Mouse (Mus musculus) embryonic facial prominence, embryonic 12.5 days (tissue): ENCODE data around the gene Bax. TPM values are rescaled to one million over a fixed set of nuclear protein-coding genes. Genes with fewer than 3 reads are reported as not detected.
A peak's percentile ranks its signal among the peaks of the same experiment; 100 is the strongest.

Source experiments
- ATAC-seq: fragments of 200-750 bp; cut with Nextera tagmentation; 2 replicates; pipeline ENCODE4 v1.8.0; 2017; ENCODE audit not compliant: insufficient number of reproducible peaks, insufficient read depth, low FRiP score, low TSS enrichment
- H3K27ac ChIP-seq: fragments of 300-500 bp; sonication (generic); 2 replicates; pipeline ENCODE4 v1.5.1; 2016; ENCODE audit warnings: mild to moderate bottlenecking
- H3K27me3 ChIP-seq: fragments of 300-500 bp; sonication (generic); 2 replicates; pipeline ENCODE4 v1.6.1; 2016; ENCODE audit warnings: mild to moderate bottlenecking, moderate library complexity
- H3K36me3 ChIP-seq: fragments of 300-500 bp; sonication (generic); 2 replicates; pipeline ENCODE4 v1.6.1; 2016; ENCODE audit warnings: mild to moderate bottlenecking
- H3K4me1 ChIP-seq: fragments of 300-500 bp; sonication (generic); 2 replicates; pipeline ENCODE4 v1.6.1; 2016
- H3K4me2 ChIP-seq: fragments of 300-500 bp; sonication (generic); replicated peaks from 2 replicates; pipeline ENCODE4 v1.6.1; 2016; ENCODE audit warnings: mild to moderate bottlenecking, moderate library complexity
- H3K4me3 ChIP-seq: fragments of 300-500 bp; sonication (generic); 2 replicates; pipeline ENCODE4 v1.5.1; 2016; ENCODE audit warnings: mild to moderate bottlenecking
- H3K9ac ChIP-seq: fragments of 300-500 bp; sonication (generic); 2 replicates; pipeline ENCODE4 v1.6.1; 2016; ENCODE audit warnings: mild to moderate bottlenecking, moderate library complexity
- H3K9me3 ChIP-seq: fragments of 300-500 bp; sonication (generic); 2 replicates; pipeline ENCODE4 v1.6.1; 2016; ENCODE audit warnings: mild to moderate bottlenecking, moderate library complexity
- WGBS: fragments of 180-500 bp; shearing (Covaris S2); methylation state at CpG from one replicate; pipeline ENCODE4 v1.1.7; 2016; 5-methylcytosine and 5-hydroxymethylcytosine counted together
- polyA plus RNA-seq: library from polyadenylated mRNA; unstranded; fragments of >200 nt; fragmentation: Nextera tagmentation; extraction: Ambion mirVana; gene quantifications from 2 replicates; pipeline ENCODE4 v1.2.1, GENCODE M21; 2016

Bax gene
- polyA plus RNA-seq, 1 experiment from 2014 or later = 224 TPM

- H3K4me3 ChIP-seq = no peak overlapping the region
- no peak overlapping the region for H3K4me2 ChIP-seq
- no peak overlapping the region for H3K27ac ChIP-seq
- WGBS = 86% methylated on average over 1 of the region's 1 CpGs
- no peaks in the 10 kb centered on the region for H3K4me1 ChIP-seq
- H3K36me3 ChIP-seq = peaks cover 56% of the 10 kb centered on the region
- no peaks in the 10 kb centered on the region for H3K9me3 ChIP-seq
- no peak for ATAC-seq
- no peaks in the 10 kb centered on the region for H3K27me3 ChIP-seq
- H3K9ac ChIP-seq = no peak overlapping the region
Measured at GRCm38 (mm10) chr7:45449974-45450373, 16.7 kb downstream of the Bax start.

DNA sequence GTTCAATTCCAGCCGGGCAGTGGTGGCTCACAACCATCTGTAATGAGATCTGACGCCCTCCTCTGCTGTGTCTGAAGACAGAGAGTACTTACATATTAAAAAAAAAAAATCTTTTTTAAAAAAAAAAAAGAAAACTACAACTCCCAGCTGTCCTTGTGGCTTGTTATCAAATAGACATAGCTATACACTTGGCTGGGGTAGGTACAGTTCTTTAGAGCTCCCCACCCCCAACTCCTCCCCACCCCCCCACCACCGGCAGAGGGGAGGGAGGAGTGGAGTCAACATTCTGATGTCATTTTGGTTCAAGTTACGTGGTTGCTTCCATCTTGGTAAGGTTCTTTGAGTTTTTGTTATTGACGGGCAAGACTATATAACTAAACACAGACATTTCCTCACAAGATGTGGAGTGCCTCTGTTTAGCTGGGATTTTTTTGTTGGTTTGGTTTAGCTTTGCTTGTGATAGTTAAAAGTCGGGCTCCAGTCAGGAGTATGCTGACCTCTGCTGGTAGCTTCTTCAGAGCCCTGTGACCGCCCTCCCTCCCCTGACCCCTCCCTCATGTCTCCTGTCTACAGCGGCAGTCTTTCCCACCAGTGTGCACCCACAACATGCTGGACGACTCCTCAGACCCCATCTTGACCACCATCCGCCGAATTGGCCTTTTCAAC is 19.2 kb downstream of the Bax start:
- Histone ChIP-seq H3K9me3 (no peaks in the 10 kb centered on the region), H3K36me3 (peaks cover 61% of the 10 kb centered on the region), H3K9ac (no peak overlapping the region), H3K4me3 (no peak overlapping the region), H3K4me1 (no peaks in the 10 kb centered on the region), H3K4me2 (no peak overlapping the region), H3K27me3 (no peaks in the 10 kb centered on the region), H3K27ac (no peak overlapping the region)
- WGBS = 27% methylated on average over 11 of the region's 11 CpGs
- ATAC-seq = no peak

GRCm38 (mm10) chr7:45446589-45446988 is 20.1 kb downstream of the Bax start:
- no peak for ATAC-seq
- H3K36me3 ChIP-seq = peaks cover 56% of the 10 kb centered on the region
- H3K4me3 ChIP-seq = no peak overlapping the region
- H3K27me3 ChIP-seq = no peaks in the 10 kb centered on the region
- H3K4me2 ChIP-seq = no peak overlapping the region
- no peak overlapping the region for H3K27ac ChIP-seq
- H3K9ac ChIP-seq = no peak overlapping the region
- H3K4me1 ChIP-seq = no peaks in the 10 kb centered on the region
- no peaks in the 10 kb centered on the region for H3K9me3 ChIP-seq

GRCm38 (mm10) chr7:45443526-45444420 is 22.9 kb downstream of the Bax start:
- Histone ChIP-seq H3K36me3 (peaks cover 59% of the 10 kb centered on the region), H3K9ac (no peak overlapping the region), H3K4me1 (no peaks in the 10 kb centered on the region), H3K4me3 (no peak overlapping the region), H3K4me2 (no peak overlapping the region), H3K27ac (no peak overlapping the region), H3K9me3 (no peaks in the 10 kb centered on the region), H3K27me3 (no peaks in the 10 kb centered on the region)
- no peak for ATAC-seq
- 87% methylated on average over 22 of the region's 22 CpGs for WGBS

GRCm38 (mm10) chr7:45437521-45438276 is 29.0 kb downstream of the Bax start, which contains the start of gene Ruvbl2:
Gene Ruvbl2 (minus strand): TSS chr7:45438096.
- 17% methylated on average over 19 of the region's 19 CpGs for WGBS
- peak within 1 kb of the TSS; percentile 24 for H3K9ac ChIP-seq
- H3K4me1 ChIP-seq = peaks cover 43% of the 10 kb centered on the region
- no peaks in the 10 kb centered on the region for H3K27me3 ChIP-seq
- peaks cover 25% of the 10 kb centered on the region for H3K36me3 ChIP-seq
- peak within 1 kb of the TSS; percentile 1; the same call in 1 of the 2 replicates for H3K27ac ChIP-seq
- H3K4me3 ChIP-seq = peak within 1 kb of the TSS; percentile 1; the same call in 1 of the 2 replicates
- ATAC-seq = no peak
- no peaks in the 10 kb centered on the region for H3K9me3 ChIP-seq
- H3K4me2 ChIP-seq = peak within 1 kb of the TSS; percentile 26

GRCm38 (mm10) chr7:45437046-45437445 is 29.7 kb downstream of the Bax start:
- 24% methylated on average over 6 of the region's 6 CpGs for WGBS
- H3K4me3 ChIP-seq = no peak overlapping the region

DNA sequence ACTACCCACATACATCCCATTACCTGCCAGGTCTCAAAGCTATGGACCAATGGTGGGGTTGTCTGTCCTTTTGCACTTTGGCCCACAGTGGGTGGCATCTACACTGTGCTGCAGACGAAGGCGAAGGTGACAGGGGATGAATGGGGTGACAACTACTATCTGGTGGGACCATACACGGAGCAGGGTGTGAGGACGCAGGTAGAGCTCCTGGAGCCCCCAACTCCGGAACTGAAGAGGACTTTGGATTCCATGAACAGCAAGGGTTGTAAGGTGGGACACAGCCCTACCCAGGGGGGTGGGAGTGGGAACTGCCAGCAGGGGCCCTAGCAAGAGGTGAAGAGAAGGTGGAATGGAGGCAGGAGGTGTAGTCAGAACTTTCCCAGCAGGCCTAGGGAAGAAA is 30.3 kb downstream of the Bax start:
- 0 out of 2 replicates have a peak overlapping the region, but pooled peaks have one; percentile 97 for H3K4me2 ChIP-seq
- H3K9me3 ChIP-seq = no peaks in the 10 kb centered on the region
- 0 out of 2 replicates have a peak overlapping the region, but pooled peaks have one; percentile 24 for H3K9ac ChIP-seq
- H3K4me3 ChIP-seq = no peak overlapping the region
- peaks cover 43% of the 10 kb centered on the region for H3K4me1 ChIP-seq
- H3K27ac ChIP-seq = no peak overlapping the region
- no peaks in the 10 kb centered on the region for H3K27me3 ChIP-seq
- 92% methylated on average over 5 of the region's 5 CpGs for WGBS
- peaks cover 25% of the 10 kb centered on the region for H3K36me3 ChIP-seq
- no peak for ATAC-seq

More at GRCm38 (mm10) chr7:45437046-45437445, 29.7 kb downstream of the Bax start:
- peaks cover 43% of the 10 kb centered on the region for H3K4me1 ChIP-seq
- ATAC-seq = no peak
- H3K36me3 ChIP-seq = peaks cover 22% of the 10 kb centered on the region
- no peaks in the 10 kb centered on the region for H3K9me3 ChIP-seq
- H3K27ac ChIP-seq = no peak overlapping the region
- no peaks in the 10 kb centered on the region for H3K27me3 ChIP-seq
- peak overlapping the region; percentile 26 for H3K4me2 ChIP-seq
- peak overlapping the region; percentile 24; the same call in 1 of the 2 replicates for H3K9ac ChIP-seq

- WGBS = 2% methylated on average over 16 of the region's 16 CpGs
- peaks cover 26% of the 10 kb centered on the region for H3K36me3 ChIP-seq
- H3K4me2 ChIP-seq = peak overlapping the region; percentile 97
- no peaks in the 10 kb centered on the region for H3K27me3 ChIP-seq
- peaks cover 43% of the 10 kb centered on the region for H3K4me1 ChIP-seq
- no peaks in the 10 kb centered on the region for H3K9me3 ChIP-seq
- H3K9ac ChIP-seq = peak overlapping the region; percentile 72
- ATAC-seq = 0 out of 2 replicates have a peak, but pooled peaks have one; percentile 0
- peak overlapping the region; percentile 95 for H3K4me3 ChIP-seq
- H3K27ac ChIP-seq = peak overlapping the region; percentile 71
Measured at GRCm38 (mm10) chr7:45435038-45435437, 31.7 kb downstream of the Bax start.

- H3K9me3 ChIP-seq = no peaks in the 10 kb centered on the region
- peak within 1 kb of the TSS; percentile 97 for H3K4me2 ChIP-seq
- peak; percentile 96 for ATAC-seq
- peaks cover 27% of the 10 kb centered on the region for H3K36me3 ChIP-seq
- peaks cover 43% of the 10 kb centered on the region for H3K4me1 ChIP-seq
- peak within 1 kb of the TSS; percentile 89 for H3K9ac ChIP-seq
- peak within 1 kb of the TSS; percentile 95 for H3K4me3 ChIP-seq
- H3K27ac ChIP-seq = peak within 1 kb of the TSS; percentile 90
- WGBS = under 1% methylated on average over 45 of the region's 45 CpGs
- H3K27me3 ChIP-seq = no peaks in the 10 kb centered on the region
Measured at GRCm38 (mm10) chr7:45434203-45435015, 32.3 kb downstream of the Bax start, which contains the start of gene Gys1. Gene Gys1 (plus strand): TSS chr7:45434844.

DNA sequence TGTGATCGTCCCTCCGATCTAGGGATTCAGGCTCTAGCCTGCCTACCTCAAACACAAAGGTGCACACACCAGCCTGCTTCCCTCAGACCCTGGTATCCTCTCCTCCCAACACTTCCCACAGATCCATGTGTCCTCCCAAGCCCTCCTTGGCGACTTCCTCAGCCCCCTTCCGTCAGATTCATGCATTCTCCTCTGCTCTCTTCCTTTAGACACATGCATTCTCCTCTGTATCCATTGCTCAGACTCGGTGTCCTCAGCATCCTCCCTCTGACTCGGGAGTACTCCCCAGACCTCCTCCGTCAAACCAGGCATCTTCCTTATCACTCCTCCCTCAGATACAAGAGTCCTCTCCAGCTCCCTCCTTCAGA is 32.9 kb downstream of the Bax start:
- Histone ChIP-seq H3K9me3 (no peaks in the 10 kb centered on the region), H3K27me3 (no peaks in the 10 kb centered on the region), H3K27ac (peak overlapping the region; percentile 90), H3K4me2 (peak overlapping the region; percentile 97), H3K36me3 (peaks cover 33% of the 10 kb centered on the region), H3K4me1 (peaks cover 43% of the 10 kb centered on the region), H3K4me3 (peak overlapping the region; percentile 95), H3K9ac (peak overlapping the region; percentile 89)
- no peak for ATAC-seq
- WGBS = 1% methylated on average over 7 of the region's 7 CpGs
